Mouse (Mus musculus) small intestine, adult 2 months (tissue): ENCODE data around the gene Chgb.

ENCODE experiments used
- CTCF ChIP-seq: fragments of 200-500 bp; IDR thresholded peaks from 2 replicates; pipeline ENCODE4 v1.5.1; 2012; ENCODE audit warnings: low read depth, mild to moderate bottlenecking, control low read depth, inconsistent platforms, low read length, moderate library complexity, mixed read lengths; ENCODE audit not compliant: insufficient replicate concordance, insufficient read length; ENCODE audit errors: extremely low read depth
- POLR2A ChIP-seq: fragments of 200-500 bp; IDR thresholded peaks from 2 replicates; pipeline ENCODE4 v1.6.1; 2012; ENCODE audit warnings: low read depth, mild to moderate bottlenecking, control low read depth, inconsistent platforms, low read length, moderate library complexity

GRCm38 (mm10) chr2:132815608-132816314 is 34.7 kb downstream of the Chgb start, which contains the start of the genes Trmt6 and Mcm8:
- TF ChIP-seq CTCF: no peak
- peak; percentile 36; the same call in 1 of the 2 replicates for TF ChIP-seq POLR2A
